Mouse (Mus musculus) cerebellum, adult (tissue): ENCODE data around the gene Yap1.
"Not testable (repeated sequence)": the region's sequence is repeated elsewhere in the genome, so short reads cannot be mapped to it uniquely, and the experiment has no call there.

Experiments
- ATAC-seq: cut with Nextera tagmentation; 2 replicates; pipeline ENCODE4 v1.9.2; 2017; ENCODE audit warnings: mild to moderate bottlenecking, moderate library complexity, mixed read lengths; ENCODE audit not compliant: insufficient number of reproducible peaks, low FRiP score, low TSS enrichment

Yap1 gene

DNA sequence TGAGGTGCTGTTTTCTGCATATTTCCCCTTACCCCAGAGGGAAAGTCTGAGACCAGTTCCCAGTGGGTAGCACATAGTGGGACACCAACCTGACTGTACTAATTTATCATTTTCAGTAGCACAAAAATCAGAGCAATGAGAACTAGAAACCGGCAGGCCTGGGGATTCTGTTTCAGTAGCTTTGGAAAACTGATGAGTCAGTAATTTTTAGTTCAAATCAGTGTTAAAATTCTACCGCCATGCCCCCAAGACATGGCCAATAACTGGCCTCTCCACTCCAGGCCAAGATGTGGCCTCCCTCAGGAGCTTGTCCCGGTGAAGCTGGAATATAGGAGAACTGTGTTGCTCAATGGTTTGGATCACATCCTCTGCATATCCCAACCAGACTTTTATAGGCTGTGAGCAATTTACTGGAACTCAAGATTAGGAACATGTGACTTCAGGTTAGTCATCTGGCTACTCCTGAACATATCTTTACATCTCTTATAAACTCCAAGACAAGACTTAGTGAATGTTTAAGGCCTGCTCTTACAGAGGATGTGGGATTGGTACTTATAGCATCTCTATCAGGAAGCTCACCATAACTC, 76.1 kb downstream of the Yap1 start:
- ATAC-seq, result no peak

DNA sequence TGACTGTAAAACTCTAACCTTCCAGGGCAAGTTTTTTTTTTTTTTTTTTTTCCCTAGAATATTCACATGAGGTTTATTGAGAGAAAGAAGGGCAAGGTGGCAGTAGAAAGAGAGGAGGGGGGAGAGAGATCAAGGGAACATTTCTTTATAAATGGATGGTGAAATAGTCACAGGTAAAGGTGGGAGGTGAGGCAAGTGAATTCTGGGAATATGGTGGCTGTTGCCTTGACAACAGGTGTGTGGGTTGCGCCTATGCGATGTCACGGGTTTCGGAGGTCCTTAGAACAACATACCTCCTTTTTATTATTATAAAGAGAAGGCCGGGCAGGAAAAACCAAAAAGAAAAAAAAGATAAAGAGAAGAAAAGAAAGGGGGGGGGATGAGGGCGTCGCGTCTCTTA, 89.5 kb downstream of the Yap1 start:
- no peak for ATAC-seq

DNA sequence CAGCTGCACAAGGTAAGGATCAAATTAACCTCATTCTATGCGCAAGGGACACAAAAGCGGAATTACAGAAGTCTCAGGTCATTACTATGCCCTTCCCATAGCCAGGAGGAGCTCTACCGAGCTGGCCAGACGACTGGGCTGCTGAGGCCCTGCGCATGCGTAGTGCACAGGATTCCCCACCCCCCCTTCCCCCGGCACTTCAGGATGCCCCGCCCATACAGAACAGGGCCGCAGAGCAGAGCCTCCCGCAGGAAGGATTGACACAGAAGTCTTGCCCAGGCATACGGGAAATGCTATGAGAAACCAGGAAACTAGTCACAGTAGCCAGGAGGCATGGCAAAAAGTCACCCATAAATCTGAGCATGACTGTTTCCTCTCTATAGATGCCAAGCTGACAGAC, 89.9 kb downstream of the Yap1 start:
- ATAC-seq, result peak; percentile 86

- 0 out of 2 replicates have a peak, but pooled peaks have one; percentile 40 for ATAC-seq
Measured at GRCm38 (mm10) chr9:7913953-7914352, 90.4 kb downstream of the Yap1 start.

- no peak for ATAC-seq
Measured at GRCm38 (mm10) chr9:7907351-7907985, 96.9 kb downstream of the Yap1 start.

- no peak for ATAC-seq
Measured at GRCm38 (mm10) chr9:7906564-7906963, 97.8 kb downstream of the Yap1 start.

DNA sequence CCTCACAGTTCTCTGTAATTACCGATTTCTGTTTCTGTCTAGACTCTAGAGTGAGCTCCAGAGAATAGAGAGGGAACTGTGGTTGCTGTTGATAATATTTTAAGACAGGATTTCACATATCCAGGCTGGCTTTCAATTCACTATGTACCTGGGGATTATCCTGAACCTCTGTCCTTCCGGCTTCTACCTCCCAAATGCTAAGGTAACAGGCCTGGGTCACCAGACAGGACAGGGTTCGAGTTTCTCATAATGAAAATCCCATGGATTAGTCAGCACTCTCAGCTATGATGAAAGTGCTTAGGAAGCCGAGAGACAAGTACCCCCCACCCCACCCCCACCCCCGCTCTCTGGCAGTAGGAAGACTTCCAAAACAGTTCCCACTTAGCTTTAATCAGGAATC, 100.6 kb downstream of the Yap1 start:
- no peak for ATAC-seq

- no peak for ATAC-seq
Measured at GRCm38 (mm10) chr9:7903262-7903661, 101.1 kb downstream of the Yap1 start.

DNA sequence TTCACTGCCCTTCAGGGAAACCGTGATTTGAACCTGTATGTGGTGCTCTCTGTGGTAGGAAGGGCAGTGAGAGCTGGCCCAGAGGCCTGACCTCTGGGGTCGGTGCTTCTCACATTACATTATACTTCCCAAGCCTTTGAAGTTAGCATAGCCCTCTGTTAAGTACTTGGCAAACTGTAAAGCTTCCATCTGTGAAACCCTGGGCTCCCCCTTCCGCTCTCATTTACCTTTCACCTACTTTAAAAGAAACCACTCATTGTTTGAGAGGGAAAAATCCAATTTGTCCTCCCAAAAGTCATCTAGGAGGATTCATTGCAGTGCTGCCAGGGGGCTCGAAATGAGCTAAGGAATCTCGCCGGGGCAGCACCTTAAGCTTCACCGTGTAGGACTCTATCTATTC, 102.1 kb downstream of the Yap1 start:
- no peak for ATAC-seq

- no peak for ATAC-seq
Measured at GRCm38 (mm10) chr9:7900965-7901364, 103.4 kb downstream of the Yap1 start.

- ATAC-seq, result peak; percentile 82
Measured at GRCm38 (mm10) chr9:7897502-7897901, 106.9 kb downstream of the Yap1 start.

DNA sequence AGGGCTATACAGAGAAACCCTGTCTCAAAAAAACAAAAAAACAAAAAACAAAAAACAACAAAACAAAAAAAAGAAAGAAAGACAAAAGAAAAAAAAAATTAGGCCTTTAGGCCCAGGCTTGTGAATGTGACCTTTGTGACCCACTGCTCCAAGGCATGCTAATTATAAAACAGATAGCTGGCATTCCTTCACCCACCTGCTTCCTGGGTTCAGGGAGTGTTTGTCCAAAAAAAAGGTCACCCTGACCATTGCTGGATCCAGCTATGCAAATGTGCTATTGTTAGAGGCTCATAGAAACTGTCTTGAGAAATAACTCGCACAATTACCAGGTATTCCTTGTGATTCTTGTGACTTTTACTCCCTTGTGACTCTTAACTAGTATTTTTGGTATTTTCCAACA, 112.6 kb downstream of the Yap1 start:
- ATAC-seq, result not testable (repeated sequence)

GRCm38 (mm10) chr9:7891177-7891576, 113.2 kb downstream of the Yap1 start:
- ATAC-seq, result no peak

DNA sequence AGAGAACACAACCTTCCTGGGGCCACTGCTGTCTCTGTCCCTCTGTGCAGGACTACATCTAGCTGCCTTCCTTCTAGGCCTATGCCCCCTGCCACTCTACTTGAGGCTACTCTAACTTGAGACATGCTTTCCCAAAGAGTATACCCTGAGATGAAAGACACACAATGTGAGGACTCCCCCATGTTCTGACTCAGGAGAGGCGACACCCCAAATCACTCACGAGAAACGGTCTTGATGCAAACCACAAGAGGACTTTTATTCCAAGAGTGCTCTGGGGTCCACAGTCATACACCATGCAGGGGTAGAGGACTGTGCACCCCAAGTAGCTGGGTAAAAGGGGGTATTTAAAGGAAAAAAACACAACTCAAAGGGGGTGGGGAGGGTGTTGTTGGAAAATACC, 120.0 kb downstream of the Yap1 start:
- ATAC-seq, result no peak

GRCm38 (mm10) chr9:7882304-7882865, 122.0 kb downstream of the Yap1 start:
- no peak for ATAC-seq
